Mouse (Mus musculus) stomach, postnatal 0 days (tissue): Measurements from ENCODE around the gene Loxl3.

Source experiments
- CTCF ChIP-seq: IDR thresholded peaks from 2 replicates; pipeline ENCODE4 v1.5.1; 2016; ENCODE audit warnings: antibody characterized with exemption, low read depth, mild to moderate bottlenecking, moderate library complexity
- EP300 ChIP-seq: optimal IDR thresholded peaks from 2 replicates; pipeline ENCODE3; 2016; ENCODE audit warnings: antibody characterized with exemption

DNA sequence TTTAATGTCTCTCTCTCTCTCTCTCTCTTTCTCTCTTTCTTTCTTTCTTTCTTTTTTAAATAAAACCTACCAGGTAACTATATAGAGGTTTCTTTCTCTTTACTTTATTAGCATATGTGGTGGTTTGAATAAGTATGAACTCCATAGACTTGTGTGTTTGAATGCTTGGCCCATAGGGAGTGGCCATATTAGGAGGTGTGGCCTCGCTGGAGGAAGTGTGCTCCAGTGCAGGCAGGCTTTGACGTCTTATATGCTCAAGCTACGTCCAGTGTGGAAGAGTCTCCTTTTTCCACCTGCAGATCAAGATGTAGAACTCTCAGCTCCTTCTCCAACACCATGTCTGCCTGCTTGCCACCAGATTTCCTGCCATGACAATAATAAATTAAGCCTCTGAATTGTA is 14.9 kb upstream of the Loxl3 start:
- TF ChIP-seq EP300: no peak
- no peak for TF ChIP-seq CTCF
